Mouse (Mus musculus): ENCODE measurements around the gene Ttll12. TPM values are rescaled to one million over a fixed set of nuclear protein-coding genes. Genes with fewer than 3 reads are reported as not detected.
A peak's percentile ranks its signal among the peaks of the same experiment; 100 is the strongest.

Ttll12 gene
- polyA plus RNA-seq, 1 experiment from 2014 or later, result 44.3 TPM

- ATAC-seq (ENCODE audit: low FRiP score), result no peak
- no peak overlapping the region for H3K4me2 ChIP-seq (replicated peaks)
- H3K9ac ChIP-seq, result no peak overlapping the region
- H3K4me1 ChIP-seq, result no peaks in the 10 kb centered on the region
- no peaks in the 10 kb centered on the region for H3K9me3 ChIP-seq (replicated peaks)
- WGBS, result 76% methylated on average over 2 of the region's 2 CpGs
- H3K27me3 ChIP-seq, result no peaks in the 10 kb centered on the region
- no peak overlapping the region for H3K27ac ChIP-seq
- H3K36me3 ChIP-seq, result peaks cover 11% of the 10 kb centered on the region
- no peak overlapping the region for H3K4me3 ChIP-seq
Observed at GRCm38 (mm10) chr15:83570641-83571040, 24.3 kb downstream of the Ttll12 start.

GRCm38 (mm10) chr15:83569682-83570081 lies 25.3 kb downstream of the Ttll12 start:
- Histone ChIP-seq H3K4me2 (replicated peaks) (no peak overlapping the region), H3K4me1 (no peaks in the 10 kb centered on the region), H3K9me3 (replicated peaks) (no peaks in the 10 kb centered on the region), H3K36me3 (peaks cover 3% of the 10 kb centered on the region; the same call in 1 of the 2 replicates), H3K4me3 (no peak overlapping the region), H3K27me3 (no peaks in the 10 kb centered on the region; the same call in 1 of the 2 replicates), H3K9ac (no peak overlapping the region), H3K27ac (no peak overlapping the region)
- ATAC-seq (ENCODE audit: low FRiP score), result no peak
- 55% methylated on average over 11 of the region's 11 CpGs for WGBS

- ATAC-seq (ENCODE audit: low FRiP score), result no peak
- H3K4me2 ChIP-seq (replicated peaks), result no peak overlapping the region
- no peak overlapping the region for H3K27ac ChIP-seq
- no peaks in the 10 kb centered on the region for H3K36me3 ChIP-seq
- H3K27me3 ChIP-seq, result peaks cover 9% of the 10 kb centered on the region
- H3K9me3 ChIP-seq (replicated peaks), result no peaks in the 10 kb centered on the region
- H3K4me1 ChIP-seq, result peaks cover 10% of the 10 kb centered on the region
- 96% methylated on average over 5 of the region's 5 CpGs for WGBS
- no peak overlapping the region for H3K4me3 ChIP-seq
- H3K9ac ChIP-seq, result no peak overlapping the region
Observed at GRCm38 (mm10) chr15:83568544-83568943, 26.4 kb downstream of the Ttll12 start.

GRCm38 (mm10) chr15:83567728-83568127 lies 27.2 kb downstream of the Ttll12 start:
- 83% methylated on average over 3 of the region's 3 CpGs for WGBS
- Histone ChIP-seq H3K4me2 (replicated peaks) (no peak overlapping the region), H3K36me3 (no peaks in the 10 kb centered on the region), H3K9me3 (replicated peaks) (no peaks in the 10 kb centered on the region), H3K4me1 (peaks cover 14% of the 10 kb centered on the region), H3K4me3 (no peak overlapping the region), H3K9ac (no peak overlapping the region), H3K27me3 (peaks cover 17% of the 10 kb centered on the region), H3K27ac (no peak overlapping the region)
- ATAC-seq (ENCODE audit: low FRiP score), result no peak

GRCm38 (mm10) chr15:83566006-83566405 lies 29.0 kb downstream of the Ttll12 start:
- Histone ChIP-seq H3K27ac (no peak overlapping the region), H3K4me3 (no peak overlapping the region), H3K4me2 (replicated peaks) (no peak overlapping the region), H3K9me3 (replicated peaks) (no peaks in the 10 kb centered on the region), H3K4me1 (peaks cover 14% of the 10 kb centered on the region), H3K9ac (no peak overlapping the region), H3K36me3 (no peaks in the 10 kb centered on the region), H3K27me3 (peaks cover 27% of the 10 kb centered on the region)
- ATAC-seq (ENCODE audit: low FRiP score), result no peak
- WGBS, result 72% methylated on average over 5 of the region's 5 CpGs

- Histone ChIP-seq H3K4me2 (replicated peaks) (no peak overlapping the region), H3K27me3 (peaks cover 27% of the 10 kb centered on the region), H3K9ac (no peak overlapping the region), H3K9me3 (replicated peaks) (no peaks in the 10 kb centered on the region), H3K27ac (no peak overlapping the region), H3K36me3 (no peaks in the 10 kb centered on the region), H3K4me1 (peaks cover 14% of the 10 kb centered on the region), H3K4me3 (no peak overlapping the region)
- no peak for ATAC-seq (ENCODE audit: low FRiP score)
- WGBS, result 95% methylated on average over 3 of the region's 3 CpGs
Observed at GRCm38 (mm10) chr15:83565434-83565833, 29.5 kb downstream of the Ttll12 start.

GRCm38 (mm10) chr15:83563857-83564651 lies 30.9 kb downstream of the Ttll12 start:
- Histone ChIP-seq H3K9ac (peak overlapping the region; percentile 25), H3K4me2 (replicated peaks) (peak overlapping the region; percentile 57), H3K27me3 (peaks cover 27% of the 10 kb centered on the region), H3K9me3 (replicated peaks) (no peaks in the 10 kb centered on the region), H3K4me1 (peaks cover 14% of the 10 kb centered on the region), H3K27ac (no peak overlapping the region), H3K4me3 (peak overlapping the region; percentile 28), H3K36me3 (no peaks in the 10 kb centered on the region)
- no peak for ATAC-seq (ENCODE audit: low FRiP score)
- 2% methylated on average over 27 of the region's 27 CpGs for WGBS

- Histone ChIP-seq H3K9ac (peak within 1 kb of the TSS; percentile 25), H3K4me2 (replicated peaks) (peak within 1 kb of the TSS; percentile 57), H3K4me1 (peaks cover 14% of the 10 kb centered on the region), H3K36me3 (no peaks in the 10 kb centered on the region), H3K27ac (no peak within 1 kb of the TSS), H3K9me3 (replicated peaks) (no peaks in the 10 kb centered on the region), H3K4me3 (peak within 1 kb of the TSS; percentile 28), H3K27me3 (peaks cover 27% of the 10 kb centered on the region)
- WGBS, result 1% methylated on average over 28 of the region's 28 CpGs
- no peak for ATAC-seq (ENCODE audit: low FRiP score)
Observed at GRCm38 (mm10) chr15:83563327-83563856, 31.6 kb downstream of the Ttll12 start, which contains the start of the genes Tspo and Mcat. TSS of gene Tspo (plus strand) at chr15:83563592. TSS of gene Mcat (minus strand) at chr15:83563787.

GRCm38 (mm10) chr15:83562626-83563270 lies 32.2 kb downstream of the Ttll12 start:
- no peak overlapping the region for H3K9ac ChIP-seq
- H3K27me3 ChIP-seq, result peaks cover 27% of the 10 kb centered on the region
- peak overlapping the region; percentile 57 for H3K4me2 ChIP-seq (replicated peaks)
- peaks cover 14% of the 10 kb centered on the region for H3K4me1 ChIP-seq
- WGBS, result 41% methylated on average over 15 of the region's 15 CpGs
- no peak overlapping the region; the same call in 1 of the 2 replicates for H3K4me3 ChIP-seq
- H3K9me3 ChIP-seq (replicated peaks), result no peaks in the 10 kb centered on the region
- H3K27ac ChIP-seq, result no peak overlapping the region
- ATAC-seq (ENCODE audit: low FRiP score), result no peak
- no peaks in the 10 kb centered on the region for H3K36me3 ChIP-seq

GRCm38 (mm10) chr15:83560941-83561477 lies 33.9 kb downstream of the Ttll12 start:
- Histone ChIP-seq H3K4me3 (no peak overlapping the region), H3K27me3 (peaks cover 27% of the 10 kb centered on the region), H3K27ac (no peak overlapping the region), H3K9ac (no peak overlapping the region), H3K36me3 (no peaks in the 10 kb centered on the region), H3K9me3 (replicated peaks) (no peaks in the 10 kb centered on the region), H3K4me1 (peaks cover 14% of the 10 kb centered on the region), H3K4me2 (replicated peaks) (no peak overlapping the region)
- WGBS, result 49% methylated on average over 5 of the region's 5 CpGs
- ATAC-seq (ENCODE audit: low FRiP score), result no peak

GRCm38 (mm10) chr15:83555161-83555974 lies 39.6 kb downstream of the Ttll12 start:
- under 1% methylated on average over 73 of the region's 74 CpGs for WGBS
- Histone ChIP-seq H3K4me3 (peak overlapping the region; percentile 92), H3K4me1 (peaks cover 7% of the 10 kb centered on the region), H3K9ac (peak overlapping the region; percentile 98), H3K27ac (peak overlapping the region; percentile 95), H3K36me3 (peaks cover 15% of the 10 kb centered on the region), H3K4me2 (replicated peaks) (peak overlapping the region; percentile 83), H3K27me3 (no peaks in the 10 kb centered on the region), H3K9me3 (replicated peaks) (no peaks in the 10 kb centered on the region)
- peak; percentile 85 for ATAC-seq (ENCODE audit: low FRiP score)
